Mouse (Mus musculus) neural tube, embryonic 15.5 days (tissue): ENCODE measurements at regions not wholly inside any gene's neighbourhood (a gene's known extent, or its start where the extent isn't known, plus 50 kb on each side); places are given as distances from the start of the nearest gene placed in this dataset.

ENCODE experiments used
- ATAC-seq: fragments of 200-750 bp; cut with Nextera tagmentation; 2 replicates; pipeline ENCODE4 v1.8.0; 2017; ENCODE audit warnings: mild to moderate bottlenecking, moderate TSS enrichment, moderate library complexity; ENCODE audit not compliant: low FRiP score
- H3K27ac ChIP-seq: fragments of 300-500 bp; sonication (generic); replicated peaks from 2 replicates; pipeline ENCODE4 v1.5.1; 2015; ENCODE audit warnings: mild to moderate bottlenecking, inconsistent platforms
- H3K27me3 ChIP-seq: fragments of 300-500 bp; sonication (generic); replicated peaks from 2 replicates; pipeline ENCODE4 v1.6.1; 2015; ENCODE audit warnings: inconsistent platforms
- H3K36me3 ChIP-seq: fragments of 300-500 bp; sonication (generic); 2 replicates; pipeline ENCODE4 v1.6.1; 2015; ENCODE audit warnings: inconsistent platforms
- H3K4me1 ChIP-seq: fragments of 300-500 bp; sonication (generic); 2 replicates; pipeline ENCODE4 v1.6.1; 2015; ENCODE audit warnings: inconsistent platforms
- H3K4me2 ChIP-seq: fragments of 300-500 bp; sonication (generic); 2 replicates; pipeline ENCODE4 v1.6.1; 2015; ENCODE audit warnings: inconsistent platforms, mild to moderate bottlenecking, moderate library complexity
- H3K4me3 ChIP-seq: fragments of 300-500 bp; sonication (generic); replicated peaks from 2 replicates; pipeline ENCODE4 v1.5.1; 2015; ENCODE audit warnings: mild to moderate bottlenecking, inconsistent platforms
- H3K9ac ChIP-seq: fragments of 300-500 bp; sonication (generic); replicated peaks from 2 replicates; pipeline ENCODE4 v1.6.1; 2015; ENCODE audit warnings: mild to moderate bottlenecking, inconsistent platforms
- H3K9me3 ChIP-seq: fragments of 300-500 bp; sonication (generic); replicated peaks from 2 replicates; pipeline ENCODE4 v1.6.1; 2016; ENCODE audit warnings: inconsistent platforms
- WGBS: fragments of 180-500 bp; shearing (Covaris S2); methylation state at CpG from one replicate; pipeline ENCODE4 v1.1.7; 2015; ENCODE audit warnings: mixed read lengths; 5-methylcytosine and 5-hydroxymethylcytosine counted together

DNA sequence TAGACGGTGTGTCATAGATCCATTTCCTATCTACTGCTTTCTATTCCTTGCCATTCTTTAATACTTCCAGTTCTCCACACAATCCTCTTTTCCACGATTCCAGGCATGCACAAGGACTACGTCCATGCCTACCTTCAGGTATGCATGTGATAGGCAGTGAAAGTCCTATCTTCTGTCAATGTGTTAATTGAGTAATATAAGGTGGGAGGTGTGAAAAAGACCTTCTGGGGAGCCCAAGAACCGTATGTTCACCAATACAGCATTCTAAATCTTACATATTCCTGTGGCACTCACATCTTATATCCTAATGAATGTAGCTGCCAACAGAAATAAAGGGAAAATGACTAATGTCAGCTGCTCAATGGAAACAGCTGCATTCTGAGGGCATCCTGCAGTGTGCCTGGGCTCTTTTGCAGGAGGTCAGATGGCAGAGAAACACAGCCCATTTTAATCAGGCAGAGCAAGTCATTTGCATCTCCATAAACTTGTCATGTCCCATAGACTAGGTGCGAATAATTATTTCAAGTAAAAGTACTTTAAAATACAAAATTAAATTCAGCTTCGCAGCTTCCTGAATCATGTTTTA lies 224.1 kb upstream of the Cwc22 start:
- Histone ChIP-seq H3K4me1 (no peaks in the 10 kb centered on the region), H3K36me3 (no peaks in the 10 kb centered on the region), H3K27me3 (no peaks in the 10 kb centered on the region), H3K9ac (no peak overlapping the region), H3K4me2 (no peak overlapping the region), H3K27ac (no peak overlapping the region), H3K4me3 (no peak overlapping the region), H3K9me3 (no peaks in the 10 kb centered on the region)
- ATAC-seq = no peak
- WGBS = 50% methylated on average over 6 of the region's 6 CpGs

GRCm38 (mm10) chr2:78165429-78165828 lies 219.3 kb upstream of the Cwc22 start:
- no peak overlapping the region for H3K4me3 ChIP-seq
- no peaks in the 10 kb centered on the region for H3K27me3 ChIP-seq
- ATAC-seq = no peak
- 90% methylated on average over 13 of the region's 13 CpGs for WGBS
- H3K4me2 ChIP-seq = no peak overlapping the region
- H3K9ac ChIP-seq = no peak overlapping the region
- H3K27ac ChIP-seq = no peak overlapping the region
- H3K36me3 ChIP-seq = no peaks in the 10 kb centered on the region
- no peaks in the 10 kb centered on the region for H3K9me3 ChIP-seq
- no peaks in the 10 kb centered on the region for H3K4me1 ChIP-seq

DNA sequence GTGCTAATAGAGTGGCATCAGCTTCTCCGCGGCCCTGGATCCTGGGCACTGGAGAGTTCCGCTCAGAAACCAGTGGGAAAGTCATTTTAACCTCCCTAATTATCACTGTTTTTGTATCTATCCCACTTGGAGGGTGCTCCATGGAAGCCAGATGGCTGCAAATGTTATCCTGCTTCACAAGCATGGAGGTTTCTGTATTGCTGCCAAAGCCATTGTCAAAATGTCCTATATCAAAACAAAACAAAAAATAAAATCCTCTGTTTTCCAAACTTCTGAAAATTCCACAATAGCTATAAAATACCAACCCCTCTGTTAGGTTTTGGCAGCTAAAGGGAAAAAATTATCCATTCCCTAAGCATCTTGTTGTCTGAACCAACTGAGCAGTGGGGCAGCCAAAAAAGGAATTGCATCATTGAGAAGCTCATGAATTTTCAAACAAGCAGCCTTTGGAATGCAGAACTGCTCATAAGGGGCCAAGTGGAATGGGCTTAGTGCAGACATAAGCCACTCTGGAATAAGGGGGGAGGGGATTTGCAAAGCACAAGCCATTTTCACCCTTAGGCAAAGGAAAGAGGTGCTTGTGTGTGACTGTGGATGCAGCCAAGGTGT lies 213.8 kb upstream of the Cwc22 start:
- WGBS = 51% methylated on average over 3 of the region's 3 CpGs
- Histone ChIP-seq H3K4me1 (peaks cover 8% of the 10 kb centered on the region; the same call in 1 of the 2 replicates), H3K4me2 (no peak overlapping the region), H3K36me3 (no peaks in the 10 kb centered on the region), H3K27ac (peak overlapping the region; percentile 48; the same call in 1 of the 2 replicates), H3K9me3 (no peaks in the 10 kb centered on the region), H3K9ac (no peak overlapping the region), H3K4me3 (no peak overlapping the region), H3K27me3 (no peaks in the 10 kb centered on the region)
- peak; percentile 80; the same call in 1 of the 2 replicates for ATAC-seq

- ATAC-seq = no peak
- H3K27ac ChIP-seq = no peak overlapping the region
- H3K4me2 ChIP-seq = no peak overlapping the region
- no peak overlapping the region for H3K4me3 ChIP-seq
- H3K9me3 ChIP-seq = no peaks in the 10 kb centered on the region
- H3K4me1 ChIP-seq = no peaks in the 10 kb centered on the region
- no peak overlapping the region for H3K9ac ChIP-seq
- 84% methylated on average over 3 of the region's 3 CpGs for WGBS
- H3K36me3 ChIP-seq = no peaks in the 10 kb centered on the region
- no peaks in the 10 kb centered on the region for H3K27me3 ChIP-seq
Observed at GRCm38 (mm10) chr2:78110335-78110734, 164.2 kb upstream of the Cwc22 start.

DNA sequence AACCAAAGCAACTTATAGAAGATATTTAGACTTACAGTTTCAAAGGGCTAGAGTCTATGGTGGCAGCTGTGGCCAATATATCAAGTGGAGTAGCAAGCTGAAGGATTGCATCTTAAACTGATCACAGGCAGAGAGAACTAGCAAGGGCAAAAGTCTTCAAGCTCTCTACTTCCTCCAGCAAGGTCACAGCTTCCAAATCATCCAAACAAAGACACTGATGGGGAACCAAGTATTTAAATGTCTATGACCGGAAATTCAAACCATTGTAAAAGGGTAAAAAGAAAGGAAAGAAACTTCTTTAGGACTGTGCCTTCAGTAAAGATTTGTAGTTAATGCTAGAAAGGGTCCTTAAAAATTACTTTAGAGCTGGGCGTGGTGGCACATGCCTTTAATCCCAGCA lies 149.4 kb upstream of the Cwc22 start:
- H3K9me3 ChIP-seq = no peaks in the 10 kb centered on the region
- no peaks in the 10 kb centered on the region for H3K36me3 ChIP-seq
- no peaks in the 10 kb centered on the region for H3K27me3 ChIP-seq
- no peak overlapping the region for H3K4me2 ChIP-seq
- no peaks in the 10 kb centered on the region for H3K4me1 ChIP-seq
- no peak overlapping the region for H3K9ac ChIP-seq
- no peak overlapping the region for H3K4me3 ChIP-seq
- ATAC-seq = no peak
- no peak overlapping the region for H3K27ac ChIP-seq
- WGBS = 90% methylated on average over 2 of the region's 2 CpGs

DNA sequence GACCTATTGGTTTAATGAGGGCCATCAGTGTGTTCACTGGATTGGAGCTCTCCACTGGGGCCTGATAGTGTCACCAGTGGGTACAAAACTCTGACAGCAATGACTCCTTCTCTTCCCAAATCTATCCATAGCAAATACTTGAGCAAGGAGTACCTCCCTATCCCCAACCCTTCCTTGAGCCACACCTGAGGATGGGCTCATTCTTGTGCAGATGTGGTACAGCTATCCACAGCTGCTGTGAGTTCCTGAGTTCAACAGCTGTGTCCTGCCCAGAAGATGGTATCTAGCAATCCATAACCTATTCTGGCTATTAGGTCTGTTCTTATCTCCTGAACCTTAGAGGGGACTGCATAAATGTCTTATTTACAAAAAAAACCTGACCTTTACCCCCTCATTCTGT lies 148.7 kb upstream of the Cwc22 start:
- H3K27me3 ChIP-seq = no peaks in the 10 kb centered on the region
- no peak for ATAC-seq
- no peaks in the 10 kb centered on the region for H3K9me3 ChIP-seq
- no peaks in the 10 kb centered on the region for H3K36me3 ChIP-seq
- H3K4me3 ChIP-seq = no peak overlapping the region
- H3K27ac ChIP-seq = no peak overlapping the region
- no peaks in the 10 kb centered on the region for H3K4me1 ChIP-seq
- H3K9ac ChIP-seq = no peak overlapping the region
- no peak overlapping the region for H3K4me2 ChIP-seq

GRCm38 (mm10) chr2:78064321-78065037 lies 118.3 kb upstream of the Cwc22 start:
- 22% methylated on average over 16 of the region's 16 CpGs for WGBS
- Histone ChIP-seq H3K9me3 (no peaks in the 10 kb centered on the region), H3K4me1 (peaks cover 4% of the 10 kb centered on the region; the same call in 1 of the 2 replicates), H3K4me3 (no peak overlapping the region), H3K36me3 (no peaks in the 10 kb centered on the region), H3K27ac (no peak overlapping the region), H3K9ac (no peak overlapping the region), H3K4me2 (no peak overlapping the region), H3K27me3 (no peaks in the 10 kb centered on the region)
- no peak for ATAC-seq

GRCm38 (mm10) chr2:78059801-78060416 lies 113.7 kb upstream of the Cwc22 start:
- no peaks in the 10 kb centered on the region for H3K36me3 ChIP-seq
- H3K9me3 ChIP-seq = no peaks in the 10 kb centered on the region
- no peak for ATAC-seq
- H3K4me3 ChIP-seq = no peak overlapping the region
- no peak overlapping the region for H3K4me2 ChIP-seq
- H3K9ac ChIP-seq = no peak overlapping the region
- no peaks in the 10 kb centered on the region for H3K27me3 ChIP-seq
- H3K4me1 ChIP-seq = peaks cover 4% of the 10 kb centered on the region; the same call in 1 of the 2 replicates
- WGBS = 77% methylated on average over 10 of the region's 10 CpGs
- H3K27ac ChIP-seq = no peak overlapping the region

- WGBS = 73% methylated on average over 2 of the region's 2 CpGs
- Histone ChIP-seq H3K9ac (no peak overlapping the region), H3K27ac (no peak overlapping the region), H3K4me1 (no peaks in the 10 kb centered on the region), H3K4me3 (no peak overlapping the region), H3K36me3 (no peaks in the 10 kb centered on the region), H3K4me2 (no peak overlapping the region), H3K9me3 (no peaks in the 10 kb centered on the region), H3K27me3 (no peaks in the 10 kb centered on the region)
- no peak for ATAC-seq
Observed at GRCm38 (mm10) chr2:78058988-78059387, 112.8 kb upstream of the Cwc22 start.

DNA sequence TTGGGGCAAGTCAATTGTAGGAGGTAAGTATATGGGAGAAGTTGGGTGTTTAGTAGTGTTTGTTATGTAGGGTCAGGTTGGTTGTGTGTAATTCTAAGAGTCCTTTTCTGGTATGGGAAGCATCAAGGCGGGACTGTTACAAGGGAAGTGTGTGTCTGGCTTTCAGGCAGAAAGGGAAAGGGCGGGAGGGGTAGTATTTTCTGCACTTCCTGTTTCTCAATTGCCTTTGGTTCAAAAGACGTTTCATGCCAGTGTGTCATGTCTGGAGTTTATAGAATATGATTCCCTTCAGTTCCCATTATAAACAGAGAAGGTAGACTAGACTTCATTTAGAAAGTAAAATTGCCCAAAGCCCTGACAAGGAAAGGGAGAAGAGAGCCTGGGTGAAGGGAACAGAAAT lies 107.7 kb upstream of the Cwc22 start:
- H3K27ac ChIP-seq = no peak overlapping the region
- peaks cover 8% of the 10 kb centered on the region for H3K4me1 ChIP-seq
- no peak overlapping the region for H3K4me2 ChIP-seq
- no peaks in the 10 kb centered on the region for H3K36me3 ChIP-seq
- no peak overlapping the region for H3K4me3 ChIP-seq
- no peak for ATAC-seq
- WGBS = 75% methylated on average over 3 of the region's 3 CpGs
- H3K27me3 ChIP-seq = no peaks in the 10 kb centered on the region
- no peaks in the 10 kb centered on the region for H3K9me3 ChIP-seq
- no peak overlapping the region for H3K9ac ChIP-seq

DNA sequence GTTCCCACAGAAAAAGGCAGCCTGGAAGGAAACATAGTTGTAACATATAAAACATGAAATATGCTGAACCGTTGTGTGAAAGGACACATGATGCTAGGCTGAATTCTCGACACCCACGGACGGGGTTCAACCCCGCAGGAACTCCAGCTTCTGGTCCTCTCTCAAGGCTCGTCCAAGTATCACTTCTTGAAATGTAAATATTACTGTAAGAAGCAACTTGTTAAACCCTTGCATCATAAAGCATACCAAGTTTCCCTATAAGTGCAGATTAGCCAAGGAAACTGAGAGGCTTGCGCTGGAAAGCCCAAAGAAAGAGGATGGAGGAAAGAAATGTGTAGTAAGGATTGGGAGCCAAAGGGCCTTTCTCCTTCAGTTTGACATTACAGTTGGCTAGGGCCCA lies 104.4 kb upstream of the Cwc22 start:
- H3K9me3 ChIP-seq = no peaks in the 10 kb centered on the region
- peaks cover 13% of the 10 kb centered on the region for H3K4me1 ChIP-seq
- H3K36me3 ChIP-seq = no peaks in the 10 kb centered on the region
- no peak overlapping the region for H3K9ac ChIP-seq
- 94% methylated on average over 7 of the region's 7 CpGs for WGBS
- ATAC-seq = no peak
- no peak overlapping the region for H3K4me2 ChIP-seq
- no peak overlapping the region for H3K4me3 ChIP-seq
- H3K27me3 ChIP-seq = no peaks in the 10 kb centered on the region
- no peak overlapping the region for H3K27ac ChIP-seq
